Mouse (Mus musculus) macrophage (primary cell): ENCODE measurements at regions not wholly inside any gene's neighbourhood (a gene's known extent, or its start where the extent isn't known, plus 50 kb on each side); places are given as distances from the start of the nearest gene placed in this dataset.

ENCODE experiments used
- H3K27ac ChIP-seq: fragments of 350-480 bp; formaldehyde crosslinking; 2 replicates; pipeline ENCODE4 v1.9.0; 2021
- H3K36me3 ChIP-seq: fragments of 350-480 bp; formaldehyde crosslinking; 2 replicates; pipeline ENCODE4 v1.9.0; 2021; ENCODE audit errors: inconsistent target
- H3K4me3 ChIP-seq: fragments of 350-480 bp; formaldehyde crosslinking; 2 replicates; pipeline ENCODE4 v1.9.0; 2021; ENCODE audit errors: inconsistent target
- H3K79me2 ChIP-seq: fragments of 350-480 bp; formaldehyde crosslinking; 2 replicates; pipeline ENCODE4 v1.9.0; 2021; ENCODE audit errors: inconsistent target
- WGBS: methylation state at CpG from one replicate; pipeline ENCODE4 v1.1.7; 2026; ENCODE audit warnings: inconsistent platforms; ENCODE audit not compliant: missing documents; 5-methylcytosine and 5-hydroxymethylcytosine counted together

- WGBS = 91% methylated on average over 6 of the region's 6 CpGs
- no peaks in the 10 kb centered on the region for H3K36me3 ChIP-seq
- no peak overlapping the region for H3K4me3 ChIP-seq
- no peaks in the 10 kb centered on the region for H3K79me2 ChIP-seq
- H3K27ac ChIP-seq = no peak overlapping the region
Measured at GRCm38 (mm10) chr14:102925769-102926443, 56.5 kb downstream of the Kctd12 start.

DNA sequence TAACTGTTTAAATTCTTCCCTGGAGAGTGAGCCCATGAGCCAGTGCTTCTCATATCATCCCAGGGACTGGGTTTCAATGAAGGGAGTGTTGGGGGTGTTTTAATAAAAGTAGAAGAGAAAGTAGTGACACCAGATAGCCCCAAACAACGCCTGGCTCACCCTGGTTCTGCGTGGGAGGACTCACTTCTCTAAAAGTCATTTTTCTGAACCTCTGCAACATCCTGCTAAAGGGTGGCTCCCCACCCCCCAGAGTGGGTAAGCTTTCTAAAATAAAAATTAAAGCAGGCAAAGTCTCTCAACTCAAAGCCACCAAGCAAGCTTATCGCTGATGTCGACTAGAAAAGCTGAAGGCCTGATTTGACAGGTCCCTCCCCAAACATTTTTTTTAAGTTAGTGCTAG lies 57.8 kb downstream of the Kctd12 start:
- peak overlapping the region; percentile 27 for H3K27ac ChIP-seq
- H3K36me3 ChIP-seq = no peaks in the 10 kb centered on the region
- no peak overlapping the region for H3K4me3 ChIP-seq
- whole genome bisulfite sequencing = 10% methylated on average over 4 of the region's 4 CpGs
- H3K79me2 ChIP-seq = no peaks in the 10 kb centered on the region

GRCm38 (mm10) chr14:102922496-102922993 lies 59.9 kb downstream of the Kctd12 start:
- peak overlapping the region; percentile 83 for H3K27ac ChIP-seq
- H3K4me3 ChIP-seq = peak overlapping the region; percentile 8; the same call in 1 of the 2 replicates
- no peaks in the 10 kb centered on the region for H3K79me2 ChIP-seq
- 5% methylated on average over 5 of the region's 5 CpGs for WGBS
- H3K36me3 ChIP-seq = no peaks in the 10 kb centered on the region

DNA sequence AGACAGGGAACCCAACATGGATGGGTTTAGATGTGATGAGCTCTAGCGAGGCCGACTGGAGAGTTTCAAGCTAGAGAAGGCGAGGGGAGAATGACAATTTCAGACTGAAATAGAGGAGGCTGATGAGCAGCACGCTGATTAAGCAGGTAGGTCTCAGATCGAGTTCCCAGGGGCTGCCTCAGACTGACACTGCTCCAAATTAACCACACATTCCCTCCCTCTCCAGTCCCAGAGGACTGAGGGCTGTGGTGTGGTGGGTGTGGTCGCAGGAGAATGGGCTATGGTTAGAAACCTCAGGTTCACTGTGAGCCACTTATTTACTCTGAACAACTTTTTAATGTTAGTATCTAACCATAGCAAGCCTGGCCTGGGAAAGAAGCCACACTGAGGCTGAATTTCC lies 62.0 kb downstream of the Kctd12 start:
- no peaks in the 10 kb centered on the region for H3K79me2 ChIP-seq
- WGBS = 89% methylated on average over 6 of the region's 6 CpGs
- no peaks in the 10 kb centered on the region for H3K36me3 ChIP-seq
- H3K27ac ChIP-seq = no peak overlapping the region
- no peak overlapping the region for H3K4me3 ChIP-seq

GRCm38 (mm10) chr14:102919261-102919801 lies 63.1 kb downstream of the Kctd12 start:
- H3K79me2 ChIP-seq = no peaks in the 10 kb centered on the region
- WGBS = 90% methylated on average over 7 of the region's 7 CpGs
- no peak overlapping the region for H3K27ac ChIP-seq
- H3K4me3 ChIP-seq = no peak overlapping the region
- no peaks in the 10 kb centered on the region for H3K36me3 ChIP-seq

GRCm38 (mm10) chr14:102917929-102918328 lies 64.5 kb downstream of the Kctd12 start:
- Histone ChIP-seq H3K36me3 (no peaks in the 10 kb centered on the region), H3K27ac (no peak overlapping the region), H3K79me2 (no peaks in the 10 kb centered on the region), H3K4me3 (no peak overlapping the region)
- 100% methylated on average over 1 of the region's 1 CpGs for WGBS

DNA sequence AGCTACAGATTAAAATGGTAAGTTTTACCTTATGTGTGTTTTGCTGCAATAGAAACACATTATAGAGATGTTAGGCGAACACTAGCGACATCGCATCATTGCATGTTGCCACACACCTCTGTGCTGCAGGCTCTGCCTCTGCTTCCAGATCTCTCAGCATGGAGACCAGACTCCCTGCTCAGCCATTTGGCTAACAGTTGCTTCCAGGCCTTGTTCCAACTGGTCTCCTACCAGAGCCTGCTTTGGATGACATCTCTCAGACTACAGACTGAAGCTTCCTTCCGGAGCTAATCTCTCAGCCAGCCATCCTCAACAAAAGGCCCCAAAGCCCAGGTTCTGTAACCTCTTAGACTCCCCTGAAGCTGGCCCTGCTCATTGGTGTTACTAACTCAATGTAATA lies 66.5 kb downstream of the Kctd12 start:
- Histone ChIP-seq H3K27ac (no peak overlapping the region), H3K36me3 (no peaks in the 10 kb centered on the region), H3K79me2 (no peaks in the 10 kb centered on the region), H3K4me3 (no peak overlapping the region)
- WGBS = 96% methylated on average over 4 of the region's 4 CpGs

GRCm38 (mm10) chr14:102911582-102911981 lies 70.9 kb downstream of the Kctd12 start:
- WGBS = 19% methylated on average over 3 of the region's 3 CpGs
- no peak overlapping the region for H3K4me3 ChIP-seq
- peak overlapping the region; percentile 5; the same call in 1 of the 2 replicates for H3K27ac ChIP-seq
- H3K36me3 ChIP-seq = no peaks in the 10 kb centered on the region
- H3K79me2 ChIP-seq = no peaks in the 10 kb centered on the region

DNA sequence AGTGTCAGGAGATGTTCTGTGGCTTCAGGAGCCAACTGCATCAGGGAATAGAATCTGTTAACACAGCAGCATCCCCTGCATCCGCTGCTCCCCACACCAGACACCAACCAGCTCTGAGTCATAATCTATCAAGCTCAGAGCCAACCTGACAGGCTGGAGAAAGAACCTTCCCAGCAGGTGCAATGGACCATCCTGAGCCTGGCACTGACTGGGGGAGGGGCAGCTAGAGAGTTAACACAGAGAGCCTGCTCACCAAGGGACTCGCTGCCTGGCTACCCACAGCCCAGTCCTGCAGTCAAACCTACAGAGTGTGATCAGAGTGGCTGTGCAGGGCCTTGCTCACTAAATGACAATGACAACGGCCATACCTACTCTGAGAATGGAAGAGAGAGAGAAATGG lies 73.4 kb downstream of the Kctd12 start:
- Histone ChIP-seq H3K4me3 (no peak overlapping the region), H3K27ac (no peak overlapping the region), H3K36me3 (no peaks in the 10 kb centered on the region), H3K79me2 (no peaks in the 10 kb centered on the region)
- whole genome bisulfite sequencing = 96% methylated on average over 3 of the region's 3 CpGs

DNA sequence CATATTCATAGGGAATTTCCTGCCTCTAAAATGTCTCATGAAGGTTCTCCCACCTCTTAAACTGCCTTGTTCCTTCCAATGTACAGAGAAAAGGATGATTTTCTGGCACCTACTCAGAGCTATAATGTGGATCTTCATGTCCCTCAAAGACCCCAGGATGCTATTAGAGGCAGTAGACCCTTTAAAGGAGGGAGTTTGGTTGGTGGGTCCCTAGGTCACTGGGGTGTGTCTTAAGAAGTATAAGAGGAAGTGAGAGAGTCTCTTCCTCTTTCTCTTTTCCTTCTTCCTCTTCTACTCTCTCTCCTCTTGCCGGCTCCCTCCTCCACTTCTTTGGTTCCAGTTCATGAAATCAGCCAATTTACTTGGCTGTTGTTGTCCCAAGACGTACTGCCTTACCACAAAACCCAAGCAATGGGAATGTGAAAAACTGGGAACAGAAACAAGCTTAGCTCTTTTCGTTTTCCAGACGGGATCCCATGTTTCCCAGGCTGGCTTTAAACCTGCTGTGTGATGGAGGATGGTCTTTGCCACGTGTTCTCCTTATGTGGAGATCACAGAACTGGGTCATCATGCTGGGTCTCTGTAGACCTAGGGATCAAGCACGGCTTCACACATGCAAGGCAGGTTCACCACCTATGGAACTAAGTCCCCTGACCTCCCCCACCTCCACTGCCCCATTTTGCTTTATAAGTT lies 74.9 kb downstream of the Kctd12 start:
- Histone ChIP-seq H3K27ac (peak overlapping the region; percentile 95), H3K36me3 (no peaks in the 10 kb centered on the region), H3K79me2 (no peaks in the 10 kb centered on the region), H3K4me3 (no peak overlapping the region)
- 27% methylated on average over 6 of the region's 6 CpGs for WGBS

DNA sequence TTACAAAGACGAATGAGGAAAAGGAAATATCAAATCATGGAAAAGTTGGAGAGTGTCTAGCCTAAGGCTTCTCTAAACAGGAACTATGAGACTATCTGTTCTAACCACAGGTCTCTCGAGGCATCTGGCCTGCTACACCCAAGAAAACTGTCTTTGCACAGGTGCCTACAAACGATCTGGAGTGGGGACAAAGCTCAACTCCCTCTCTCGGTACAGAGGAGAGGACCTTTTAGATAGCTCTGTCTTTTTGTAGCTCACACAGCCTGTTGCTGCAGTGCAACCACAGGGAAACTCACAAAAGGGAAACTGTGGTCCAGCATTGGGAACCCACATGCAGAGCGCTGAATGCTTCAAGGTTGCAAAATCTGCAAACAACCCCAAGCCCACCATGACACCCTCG lies 75.6 kb downstream of the Kctd12 start:
- no peaks in the 10 kb centered on the region for H3K79me2 ChIP-seq
- no peak overlapping the region for H3K4me3 ChIP-seq
- H3K27ac ChIP-seq = peak overlapping the region; percentile 95
- no peaks in the 10 kb centered on the region for H3K36me3 ChIP-seq
- 1% methylated on average over 6 of the region's 6 CpGs for WGBS

- Histone ChIP-seq H3K36me3 (no peaks in the 10 kb centered on the region), H3K27ac (peak overlapping the region; percentile 95), H3K79me2 (no peaks in the 10 kb centered on the region), H3K4me3 (no peak overlapping the region)
- WGBS = 8% methylated on average over 1 of the region's 1 CpGs
Measured at GRCm38 (mm10) chr14:102906286-102906685, 76.2 kb downstream of the Kctd12 start.

DNA sequence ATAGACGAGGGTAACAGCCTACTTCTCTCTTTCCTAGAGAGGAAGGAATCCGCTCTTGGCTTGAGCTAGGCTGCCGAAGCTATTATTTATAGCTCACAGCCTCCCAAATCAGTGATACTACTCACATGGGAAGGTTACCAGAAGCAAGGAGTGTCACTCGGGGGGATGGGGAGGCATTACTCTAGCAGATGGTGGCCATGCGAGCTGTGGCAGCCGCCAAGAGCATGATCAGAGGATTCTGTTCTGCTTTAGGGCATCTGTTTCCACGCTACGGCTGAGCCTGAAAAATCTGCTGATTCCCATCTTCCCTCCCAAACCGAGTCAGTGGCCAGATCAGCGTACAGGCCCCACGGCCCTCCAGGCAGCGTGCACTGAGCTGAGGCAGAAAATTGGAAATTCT lies 79.5 kb downstream of the Kctd12 start:
- no peak overlapping the region for H3K4me3 ChIP-seq
- H3K36me3 ChIP-seq = no peaks in the 10 kb centered on the region
- H3K27ac ChIP-seq = peak overlapping the region; percentile 46
- WGBS = 25% methylated on average over 12 of the region's 12 CpGs
- H3K79me2 ChIP-seq = no peaks in the 10 kb centered on the region

- Histone ChIP-seq H3K36me3 (no peaks in the 10 kb centered on the region), H3K79me2 (no peaks in the 10 kb centered on the region), H3K27ac (peak overlapping the region; percentile 46), H3K4me3 (no peak overlapping the region)
- WGBS = 89% methylated on average over 7 of the region's 7 CpGs
Measured at GRCm38 (mm10) chr14:102902236-102902635, 80.2 kb downstream of the Kctd12 start.

- Histone ChIP-seq H3K36me3 (no peaks in the 10 kb centered on the region), H3K4me3 (no peak overlapping the region), H3K79me2 (no peaks in the 10 kb centered on the region), H3K27ac (no peak overlapping the region)
- WGBS = 78% methylated on average over 4 of the region's 4 CpGs
Measured at GRCm38 (mm10) chr14:102898445-102898844, 84.0 kb downstream of the Kctd12 start.
